Mouse (Mus musculus): ENCODE measurements at regions not wholly inside any gene's neighbourhood (a gene's known extent, or its start where the extent isn't known, plus 50 kb on each side); places are given as distances from the start of the nearest gene placed in this dataset.

GRCm38 (mm10) chr9:117927466-117927847 lies 112.8 kb upstream of the Azi2 start:
- no peak for TF ChIP-seq POLR2A (IDR thresholded peaks at IDR 0.05; ENCODE audit: insufficient read length, low read depth)
- TF ChIP-seq USF1 (IDR thresholded peaks at IDR 0.05; ENCODE audit: low read depth): no peak
- TF ChIP-seq TCF12 (IDR thresholded peaks at IDR 0.05; ENCODE audit: insufficient read depth, poor library complexity, severe bottlenecking): no peak
- TF ChIP-seq MAX (IDR thresholded peaks at IDR 0.05; ENCODE audit: low read depth): no peak
- TF ChIP-seq MYOD1 (IDR thresholded peaks at IDR 0.05; ENCODE audit: control insufficient read depth in 1 of 3, insufficient read length in 2 of 3, low read depth in 2 of 3): no peak
- TF ChIP-seq MYOG (IDR thresholded peaks at IDR 0.05; ENCODE audit: control insufficient read depth in 1 of 3, insufficient read depth in 1 of 3, insufficient read length in 2 of 3, low read depth in 2 of 3): no peak

All from myocyte (in vitro differentiated cells).